Mouse (Mus musculus): ENCODE measurements around the gene Kcnc4. TPM values are rescaled to one million over a fixed set of nuclear protein-coding genes. Genes with fewer than 3 reads are reported as not detected.

Kcnc4 gene
- polyA plus RNA-seq (2012; rRNA removed) = 1.4 and 1.8 TPM in 2 replicates
- 0.29 and 0.36 TPM in 2 replicates for polyA plus RNA-seq (2014; fragmentation: Nextera tagmentation; extraction: Ambion mirVana)

GRCm38 (mm10) chr3:107459196-107459772 lies at the start of gene Kcnc4:
TSS of gene Kcnc4 (minus strand) at chr3:107459552.
- ATAC-seq (ENCODE audit: low FRiP score, low read depth) (0 out of 2 replicates have a peak, but pooled peaks have one; percentile 24), DNase-seq (ENCODE audit: low spot score) (no peak)
- H3K36me3 ChIP-seq (ENCODE audit: control insufficient read depth, insufficient read depth, low read length) = no peaks in the 10 kb centered on the region
- peak within 1 kb of the TSS; percentile 97 for H3K4me2 ChIP-seq (replicated peaks; ENCODE audit: low read depth, low read length, severe bottlenecking)
- peaks cover 19% of the 10 kb centered on the region for H3K4me1 ChIP-seq (ENCODE audit: control insufficient read depth, insufficient read depth, low read length)
- WGBS = under 1% methylated on average over 43 of the region's 68 CpGs
- no peak within 1 kb of the TSS for H3K27ac ChIP-seq (replicated peaks; ENCODE audit: low read depth, low read length)
- H3K9ac ChIP-seq (ENCODE audit: low read depth, low read length, severe bottlenecking) = peak within 1 kb of the TSS; percentile 44
- H3K4me3 ChIP-seq (replicated peaks; ENCODE audit: low read length) = peak within 1 kb of the TSS; percentile 51
- no peak for TF ChIP-seq POLR2A (IDR thresholded peaks at IDR 0.05; ENCODE audit: borderline replicate concordance, extremely low read depth, insufficient read depth, insufficient read length)
- H3K9me3 ChIP-seq (ENCODE audit: control insufficient read depth, low read length) = no peaks in the 10 kb centered on the region
- peaks cover 65% of the 10 kb centered on the region for H3K27me3 ChIP-seq (ENCODE audit: control insufficient read depth, insufficient read depth, low read length)

- ATAC-seq (ENCODE audit: low FRiP score, low read depth) = no peak
These were observed 49.3 kb upstream of the Kcnc4 start for GRCm38 (mm10) chr3:107508696-107509095.

GRCm38 (mm10) chr3:107507966-107508365 lies 48.6 kb upstream of the Kcnc4 start:
- no peak for DNase-seq (ENCODE audit: low spot score)
- 38% methylated on average over 9 of the region's 9 CpGs for WGBS
- no peak overlapping the region for H3K9ac ChIP-seq (ENCODE audit: low read depth, low read length, severe bottlenecking)

More at GRCm38 (mm10) chr3:107508696-107509095, 49.3 kb upstream of the Kcnc4 start:
- H3K27ac ChIP-seq (replicated peaks; ENCODE audit: low read depth, low read length) = no peak overlapping the region
- H3K9me3 ChIP-seq (ENCODE audit: control insufficient read depth, low read length) = no peaks in the 10 kb centered on the region
- H3K36me3 ChIP-seq (ENCODE audit: control insufficient read depth, insufficient read depth, low read length) = no peaks in the 10 kb centered on the region
- no peak for TF ChIP-seq POLR2A (IDR thresholded peaks at IDR 0.05; ENCODE audit: borderline replicate concordance, extremely low read depth, insufficient read depth, insufficient read length)
- H3K4me3 ChIP-seq (replicated peaks; ENCODE audit: low read length) = no peak overlapping the region
- H3K9ac ChIP-seq (ENCODE audit: low read depth, low read length, severe bottlenecking) = no peak overlapping the region
- no peak overlapping the region for H3K4me2 ChIP-seq (replicated peaks; ENCODE audit: low read depth, low read length, severe bottlenecking)
- H3K4me1 ChIP-seq (ENCODE audit: control insufficient read depth, insufficient read depth, low read length) = peaks cover 22% of the 10 kb centered on the region
- 53% methylated on average over 8 of the region's 8 CpGs for WGBS
- no peaks in the 10 kb centered on the region for H3K27me3 ChIP-seq (ENCODE audit: control insufficient read depth, insufficient read depth, low read length)
- no peak for DNase-seq (ENCODE audit: low spot score)

GRCm38 (mm10) chr3:107506531-107506930 lies 47.2 kb upstream of the Kcnc4 start:
- no peak for TF ChIP-seq POLR2A (IDR thresholded peaks at IDR 0.05; ENCODE audit: borderline replicate concordance, extremely low read depth, insufficient read depth, insufficient read length)
- no peak for DNase-seq (ENCODE audit: low spot score)
- Histone ChIP-seq H3K4me2 (replicated peaks; ENCODE audit: low read depth, low read length, severe bottlenecking) (no peak overlapping the region), H3K27ac (replicated peaks; ENCODE audit: low read depth, low read length) (no peak overlapping the region), H3K27me3 (ENCODE audit: control insufficient read depth, insufficient read depth, low read length) (no peaks in the 10 kb centered on the region), H3K36me3 (ENCODE audit: control insufficient read depth, insufficient read depth, low read length) (no peaks in the 10 kb centered on the region), H3K9me3 (ENCODE audit: control insufficient read depth, low read length) (no peaks in the 10 kb centered on the region), H3K9ac (ENCODE audit: low read depth, low read length, severe bottlenecking) (no peak overlapping the region), H3K4me3 (replicated peaks; ENCODE audit: low read length) (no peak overlapping the region), H3K4me1 (ENCODE audit: control insufficient read depth, insufficient read depth, low read length) (peaks cover 22% of the 10 kb centered on the region)
- 48% methylated on average over 4 of the region's 4 CpGs for WGBS
- ATAC-seq (ENCODE audit: low FRiP score, low read depth) = no peak

More at GRCm38 (mm10) chr3:107507966-107508365, 48.6 kb upstream of the Kcnc4 start:
- Histone ChIP-seq H3K27me3 (ENCODE audit: control insufficient read depth, insufficient read depth, low read length) (no peaks in the 10 kb centered on the region), H3K36me3 (ENCODE audit: control insufficient read depth, insufficient read depth, low read length) (no peaks in the 10 kb centered on the region), H3K4me1 (ENCODE audit: control insufficient read depth, insufficient read depth, low read length) (peaks cover 22% of the 10 kb centered on the region), H3K27ac (replicated peaks; ENCODE audit: low read depth, low read length) (no peak overlapping the region), H3K9me3 (ENCODE audit: control insufficient read depth, low read length) (no peaks in the 10 kb centered on the region), H3K4me3 (replicated peaks; ENCODE audit: low read length) (no peak overlapping the region), H3K4me2 (replicated peaks; ENCODE audit: low read depth, low read length, severe bottlenecking) (no peak overlapping the region)
- ATAC-seq (ENCODE audit: low FRiP score, low read depth) = no peak
- no peak for TF ChIP-seq POLR2A (IDR thresholded peaks at IDR 0.05; ENCODE audit: borderline replicate concordance, extremely low read depth, insufficient read depth, insufficient read length)

GRCm38 (mm10) chr3:107505464-107506367 lies 46.4 kb upstream of the Kcnc4 start:
- 75% methylated on average over 4 of the region's 4 CpGs for WGBS

More at GRCm38 (mm10) chr3:107505464-107506367, 46.4 kb upstream of the Kcnc4 start:
- no peak for TF ChIP-seq POLR2A (IDR thresholded peaks at IDR 0.05; ENCODE audit: borderline replicate concordance, extremely low read depth, insufficient read depth, insufficient read length)
- Histone ChIP-seq H3K27me3 (ENCODE audit: control insufficient read depth, insufficient read depth, low read length) (no peaks in the 10 kb centered on the region), H3K27ac (replicated peaks; ENCODE audit: low read depth, low read length) (no peak overlapping the region), H3K4me1 (ENCODE audit: control insufficient read depth, insufficient read depth, low read length) (peaks cover 22% of the 10 kb centered on the region), H3K9me3 (ENCODE audit: control insufficient read depth, low read length) (0 out of 2 replicates have a peak, but pooled peaks cover 3% of the 10 kb centered on the region), H3K9ac (ENCODE audit: low read depth, low read length, severe bottlenecking) (no peak overlapping the region), H3K4me3 (replicated peaks; ENCODE audit: low read length) (no peak overlapping the region), H3K4me2 (replicated peaks; ENCODE audit: low read depth, low read length, severe bottlenecking) (no peak overlapping the region), H3K36me3 (ENCODE audit: control insufficient read depth, insufficient read depth, low read length) (no peaks in the 10 kb centered on the region)
- DNase-seq (ENCODE audit: low spot score) = no peak
- ATAC-seq (ENCODE audit: low FRiP score, low read depth) = no peak
